Mouse (Mus musculus) E14TG2a.4 (cell line): ENCODE results near the gene Npsr1.

Experiments used
- CTCF ChIP-seq: conservative IDR thresholded peaks from 2 replicates; pipeline ENCODE4 v1.5.1; 2014; ENCODE audit warnings: low read length
- NANOG ChIP-seq: IDR thresholded peaks from 2 replicates; pipeline ENCODE4 v1.6.1; 2014; ENCODE audit warnings: borderline replicate concordance, low read length, mixed read lengths

GRCm38 (mm10) chr9:24280498-24281287 lies 182.9 kb downstream of the Npsr1 start:
- no peak for TF ChIP-seq CTCF
- no peak for TF ChIP-seq NANOG
